10 mouse cellular contexts compared by ENCODE assay signal in the genomic region with DNA sequence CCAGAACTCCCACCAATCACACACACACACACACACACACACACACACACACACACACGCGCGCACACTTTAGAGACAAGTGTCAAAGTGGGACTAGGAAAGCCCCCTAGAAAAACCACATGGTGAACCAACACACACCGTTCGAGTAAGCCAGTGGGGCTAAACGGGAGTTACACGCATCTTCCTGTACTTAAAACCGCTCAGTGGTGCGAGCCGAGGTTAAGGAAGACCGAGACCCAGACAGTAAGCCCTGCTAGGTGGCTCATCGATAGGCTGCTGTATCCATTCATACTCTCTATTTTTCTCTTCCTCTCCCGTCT. TPM values are rescaled to one million over a fixed set of nuclear protein-coding genes. Genes with fewer than 3 reads are reported as not detected.
DNase-seq lines count a peak whose midpoint lies in the region; ATAC-seq and TF ChIP-seq lines count a peak whose summit lies in the region.
"Had no signal": no experiment of that assay in that cellular context is flagged by ENCODE, and none has a peak within 500 bp of the region (broad histone marks: within the 10 kb centered on the region; RNA-seq: fewer than 3 reads in every experiment).

No protein-coding gene starts in this region.

- H3K9me3 ChIP-seq in kidney, postnatal 0 days (replicated peaks; ENCODE audit: low read length): no peaks in the 10 kb centered on the region
- no peaks in the 10 kb centered on the region for H3K9me3 ChIP-seq in embryonic facial prominence, embryonic 15.5 days (replicated peaks)
- H3K9me3 ChIP-seq in limb, embryonic 10.5 days (replicated peaks): no peaks in the 10 kb centered on the region

- no peak for ATAC-seq in kidney, postnatal 0 days (replicated peaks; ENCODE audit: low FRiP score, low read depth)
- no peak for ATAC-seq in embryonic facial prominence, embryonic 15.5 days (ENCODE audit: insufficient number of reproducible peaks, low FRiP score, low TSS enrichment, low read depth)
- ATAC-seq in erythroid progenitor cell, adult 5-6 weeks (replicated peaks; ENCODE audit: low FRiP score, poor library complexity, severe bottlenecking): no peak

- H3K27ac ChIP-seq in kidney, postnatal 0 days: peak overlapping the region; percentile 97
- H3K27ac ChIP-seq in embryonic facial prominence, embryonic 15.5 days (replicated peaks): no peak overlapping the region
- H3K27ac ChIP-seq in limb, embryonic 10.5 days: peak overlapping the region; percentile 93

- H3K4me3 ChIP-seq in kidney, postnatal 0 days (replicated peaks; ENCODE audit: low read depth, low read length): peak overlapping the region; percentile 82
- peak overlapping the region; percentile 63 for H3K4me3 ChIP-seq in embryonic facial prominence, embryonic 15.5 days (replicated peaks)
- peak overlapping the region; percentile 77 for H3K4me3 ChIP-seq in limb, embryonic 10.5 days

- 0 out of 2 replicates have a peak, but pooled peaks cover 3% of the 10 kb centered on the region for H3K4me1 ChIP-seq in kidney, postnatal 0 days (replicated peaks; ENCODE audit: insufficient read depth, low read length)
- peaks cover 17% of the 10 kb centered on the region; the same call in 1 of the 2 replicates for H3K4me1 ChIP-seq in embryonic facial prominence, embryonic 15.5 days
- H3K4me1 ChIP-seq in limb, embryonic 10.5 days: peaks cover 68% of the 10 kb centered on the region

- no peak for TF ChIP-seq CTCF in kidney, postnatal 0 days (IDR thresholded peaks at IDR 0.05; ENCODE audit: low read depth)

- peak overlapping the region; percentile 96; the same call in 1 of the 2 replicates for H3K9ac ChIP-seq in kidney, postnatal 0 days (ENCODE audit: low read depth, low read length)
- no peak overlapping the region for H3K9ac ChIP-seq in embryonic facial prominence, embryonic 15.5 days

- H3K36me3 ChIP-seq in kidney, postnatal 0 days (ENCODE audit: insufficient read depth, low read length): no peaks in the 10 kb centered on the region
- H3K36me3 ChIP-seq in embryonic facial prominence, embryonic 15.5 days: no peaks in the 10 kb centered on the region
- no peaks in the 10 kb centered on the region for H3K36me3 ChIP-seq in limb, embryonic 10.5 days

- no peaks in the 10 kb centered on the region for H3K27me3 ChIP-seq in kidney, postnatal 0 days (ENCODE audit: insufficient read depth, low read length)
- H3K27me3 ChIP-seq in embryonic facial prominence, embryonic 15.5 days: peaks cover 42% of the 10 kb centered on the region
- peaks cover 69% of the 10 kb centered on the region for H3K27me3 ChIP-seq in limb, embryonic 10.5 days (ENCODE audit: low read depth, poor library complexity, severe bottlenecking)

- WGBS in kidney, postnatal 0 days: 5% methylated on average over 10 of the region's 13 CpGs
- WGBS in embryonic facial prominence, embryonic 15.5 days: 7% methylated on average over 13 of the region's 13 CpGs
- 5% methylated on average over 13 of the region's 13 CpGs for WGBS in limb, embryonic 10.5 days

- H3K4me2 ChIP-seq in kidney, postnatal 0 days (ENCODE audit: low read length): peak overlapping the region; percentile 79
- peak overlapping the region; percentile 57 for H3K4me2 ChIP-seq in embryonic facial prominence, embryonic 15.5 days (replicated peaks)

- DNase-seq in kidney, postnatal 0 days (ENCODE audit: low spot score): peak; percentile 49
- DNase-seq in kidney, adult 8-10 months: no peak
- no peak for DNase-seq in limb, embryonic 10.5 days (ENCODE audit: low spot score)
- DNase-seq in retina, postnatal 1 day: peak; percentile 34
- DNase-seq in ovary, adult 18-20 months (ENCODE audit: low spot score): no peak
- no peak for DNase-seq in right cerebral cortex, adult 18-20 months

RNA-seq across cellular contexts. Expression of a gene that starts 6.6 kb away (rescaled TPM):
- 52.8 and 60.4 TPM in 2 replicates for polyA plus RNA-seq in kidney, postnatal 0 days (2015; fragmentation: Nextera tagmentation; extraction: Ambion mirVana)
- 33.4 and 36.4 TPM in 2 replicates for polyA plus RNA-seq in embryonic facial prominence, embryonic 15.5 days (2015; fragmentation: Nextera tagmentation; extraction: Ambion mirVana)
- 63.2 and 65.7 TPM in 2 replicates for polyA plus RNA-seq in limb, embryonic 10.5 days (2016; fragmentation: Nextera tagmentation; extraction: Ambion mirVana)
- not detected in 2 replicates for total RNA-seq in erythroid progenitor cell, adult 5-6 weeks (2015; ENCODE audit: low replicate concordance)
- total RNA-seq in erythroid progenitor cell, adult 5-6 weeks (2017; ENCODE audit: low replicate concordance): not detected in 2 replicates
- total RNA-seq: common myeloid progenitor, adult 5-6 weeks; neutrophil, adult 5-6 weeks had no signal

Comparison
In these comparisons a context has a peak if more than half of its experiments do, and no peak if none do; other contexts are left out.
1. DNase-seq: peak in kidney, postnatal 0 days (single experiment) and retina, postnatal 1 day (single experiment); none in kidney, adult 8-10 months (0 of 2), limb, embryonic 10.5 days (single experiment), ovary, adult 18-20 months (single experiment) and right cerebral cortex, adult 18-20 months (single experiment).
2. Peak in every context shown above with its lines, with median percentiles within 50 percentile points of each other: H3K4me3 ChIP-seq.